Mouse (Mus musculus): Measurements from ENCODE around the gene Sun3. TPM values are rescaled to one million over a fixed set of nuclear protein-coding genes. Genes with fewer than 3 reads are reported as not detected.

Gene Sun3
- polyA plus RNA-seq, 1 experiment = 0.13 TPM

GRCm38 (mm10) chr11:9046546-9046945 is 2.2 kb downstream of the Sun3 start:
- no peak for DNase-seq
- Histone ChIP-seq H3K4me3 (replicated peaks; ENCODE audit: extremely low read depth, low read depth, low read length) (no peak overlapping the region), H3K4me1 (ENCODE audit: control insufficient read depth, insufficient read depth, low read length) (peaks cover 7% of the 10 kb centered on the region)
- TF ChIP-seq CTCF (IDR thresholded peaks at IDR 0.05; ENCODE audit: insufficient read depth, low read length) (no peak), POLR2A (IDR thresholded peaks at IDR 0.05; ENCODE audit: borderline replicate concordance, extremely low read depth, low read depth, low read length) (no peak)
- 80% methylated on average over 2 of the region's 2 CpGs for WGBS

DNA sequence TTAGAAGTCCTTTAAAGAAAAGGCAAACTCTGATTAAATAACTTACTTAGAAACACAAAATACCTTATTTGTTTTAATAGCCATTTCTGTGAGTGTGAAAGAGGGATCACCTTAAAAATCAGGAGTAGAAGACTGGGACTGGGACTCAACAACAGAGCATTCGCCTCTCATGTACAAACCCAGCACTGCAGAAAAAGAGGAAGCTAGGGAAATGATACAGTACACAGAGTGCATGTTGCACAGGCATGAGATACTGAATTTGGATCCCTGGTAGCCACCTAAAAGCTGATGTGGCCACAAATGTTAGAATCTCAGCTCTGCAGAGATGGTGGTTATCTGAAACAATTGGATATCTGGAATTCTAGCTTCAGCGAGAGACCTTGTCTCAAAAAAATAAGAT is 17.3 kb downstream of the Sun3 start:
- WGBS = 83% methylated on average over 2 of the region's 2 CpGs
- Histone ChIP-seq H3K4me1 (ENCODE audit: control insufficient read depth, insufficient read depth, low read length) (no peaks in the 10 kb centered on the region), H3K4me3 (replicated peaks; ENCODE audit: extremely low read depth, low read depth, low read length) (no peak overlapping the region)
- TF ChIP-seq CTCF (IDR thresholded peaks at IDR 0.05; ENCODE audit: insufficient read depth, low read length) (no peak), POLR2A (IDR thresholded peaks at IDR 0.05; ENCODE audit: borderline replicate concordance, extremely low read depth, low read depth, low read length) (no peak)
- no peak for DNase-seq

GRCm38 (mm10) chr11:9025211-9025610 is 23.6 kb downstream of the Sun3 start:
- no peak for TF ChIP-seq CTCF (IDR thresholded peaks at IDR 0.05; ENCODE audit: insufficient read depth, low read length)
- TF ChIP-seq POLR2A (IDR thresholded peaks at IDR 0.05; ENCODE audit: borderline replicate concordance, extremely low read depth, low read depth, low read length) = no peak
- Histone ChIP-seq H3K4me3 (replicated peaks; ENCODE audit: extremely low read depth, low read depth, low read length) (no peak overlapping the region), H3K4me1 (ENCODE audit: control insufficient read depth, insufficient read depth, low read length) (no peaks in the 10 kb centered on the region)
- DNase-seq = no peak
- 51% methylated on average over 3 of the region's 3 CpGs for WGBS

GRCm38 (mm10) chr11:9024782-9025181 is 24.0 kb downstream of the Sun3 start:
- Histone ChIP-seq H3K4me3 (replicated peaks; ENCODE audit: extremely low read depth, low read depth, low read length) (no peak overlapping the region), H3K4me1 (ENCODE audit: control insufficient read depth, insufficient read depth, low read length) (no peaks in the 10 kb centered on the region)
- no peak for TF ChIP-seq CTCF (IDR thresholded peaks at IDR 0.05; ENCODE audit: insufficient read depth, low read length)
- TF ChIP-seq POLR2A (IDR thresholded peaks at IDR 0.05; ENCODE audit: borderline replicate concordance, extremely low read depth, low read depth, low read length) = no peak
- WGBS = 61% methylated on average over 7 of the region's 7 CpGs
- DNase-seq = no peak

GRCm38 (mm10) chr11:9020207-9020606 is 28.6 kb downstream of the Sun3 start:
- DNase-seq = no peak
- H3K4me3 ChIP-seq (replicated peaks; ENCODE audit: extremely low read depth, low read depth, low read length) = no peak overlapping the region
- TF ChIP-seq POLR2A (IDR thresholded peaks at IDR 0.05; ENCODE audit: borderline replicate concordance, extremely low read depth, low read depth, low read length) (no peak), CTCF (IDR thresholded peaks at IDR 0.05; ENCODE audit: insufficient read depth, low read length) (no peak)
- 77% methylated on average over 5 of the region's 5 CpGs for WGBS
- H3K4me1 ChIP-seq (ENCODE audit: control insufficient read depth, insufficient read depth, low read length) = no peaks in the 10 kb centered on the region

DNA sequence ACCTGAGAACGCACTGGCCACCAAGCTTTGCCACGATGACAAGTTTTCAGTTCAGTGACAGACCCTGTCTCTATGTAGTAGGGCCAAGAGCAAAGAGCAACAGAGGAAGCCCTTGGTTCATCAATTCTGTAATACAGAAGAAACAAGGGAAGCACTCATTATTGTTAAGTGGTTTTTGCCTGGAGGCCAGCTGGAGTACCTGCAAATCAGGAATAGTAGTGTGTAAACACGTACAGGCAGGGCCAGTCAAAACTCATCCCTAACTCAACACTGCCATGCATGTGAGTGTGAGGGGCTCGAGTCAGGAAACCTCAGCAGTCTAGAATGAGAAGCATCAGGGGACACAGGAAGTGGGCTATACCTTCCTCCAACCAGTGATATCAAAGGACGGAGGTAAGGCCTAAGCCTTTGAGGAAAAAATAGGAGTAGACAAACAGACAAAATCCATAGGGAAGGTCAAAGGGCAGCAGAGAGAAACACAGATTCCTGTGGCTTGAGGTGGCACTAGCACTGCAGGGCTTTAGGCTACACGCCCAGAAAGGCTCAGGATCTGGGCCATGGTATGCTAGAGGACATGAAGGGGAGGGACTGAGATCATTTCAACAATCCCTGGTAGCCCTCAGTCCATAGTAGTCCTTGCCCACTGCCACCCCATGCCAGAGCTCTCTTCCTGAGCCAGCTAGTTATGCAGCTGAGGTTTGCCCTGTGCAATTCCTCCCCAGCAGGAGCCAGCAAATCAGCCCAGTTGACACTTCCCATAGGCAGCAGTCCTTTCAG is 30.1 kb downstream of the Sun3 start:
- 64% methylated on average over 6 of the region's 6 CpGs for WGBS
- DNase-seq = no peak
- no peak overlapping the region for H3K4me3 ChIP-seq (replicated peaks; ENCODE audit: extremely low read depth, low read depth, low read length)
- no peaks in the 10 kb centered on the region for H3K4me1 ChIP-seq (ENCODE audit: control insufficient read depth, insufficient read depth, low read length)
- no peak for TF ChIP-seq POLR2A (IDR thresholded peaks at IDR 0.05; ENCODE audit: borderline replicate concordance, extremely low read depth, low read depth, low read length)
- TF ChIP-seq CTCF (IDR thresholded peaks at IDR 0.05; ENCODE audit: insufficient read depth, low read length) = no peak

- no peak overlapping the region for H3K4me3 ChIP-seq (replicated peaks; ENCODE audit: extremely low read depth, low read depth, low read length)
- 76% methylated on average over 3 of the region's 3 CpGs for WGBS
- H3K4me1 ChIP-seq (ENCODE audit: control insufficient read depth, insufficient read depth, low read length) = peaks cover 4% of the 10 kb centered on the region; the same call in 1 of the 2 replicates
- no peak for TF ChIP-seq CTCF (IDR thresholded peaks at IDR 0.05; ENCODE audit: insufficient read depth, low read length)
- no peak for TF ChIP-seq POLR2A (IDR thresholded peaks at IDR 0.05; ENCODE audit: borderline replicate concordance, extremely low read depth, low read depth, low read length)
- DNase-seq = no peak
These were observed 34.1 kb downstream of the Sun3 start for GRCm38 (mm10) chr11:9014740-9015139.

GRCm38 (mm10) chr11:9011348-9011747 is 37.4 kb downstream of the Sun3 start:
- TF ChIP-seq POLR2A (IDR thresholded peaks at IDR 0.05; ENCODE audit: borderline replicate concordance, extremely low read depth, low read depth, low read length) (no peak), CTCF (IDR thresholded peaks at IDR 0.05; ENCODE audit: insufficient read depth, low read length) (no peak)
- WGBS = 0% methylated on average over 3 of the region's 3 CpGs
- H3K4me3 ChIP-seq (replicated peaks; ENCODE audit: extremely low read depth, low read depth, low read length) = peak overlapping the region; percentile 90
- DNase-seq = no peak
- H3K4me1 ChIP-seq (ENCODE audit: control insufficient read depth, insufficient read depth, low read length) = peaks cover 4% of the 10 kb centered on the region; the same call in 1 of the 2 replicates

DNA sequence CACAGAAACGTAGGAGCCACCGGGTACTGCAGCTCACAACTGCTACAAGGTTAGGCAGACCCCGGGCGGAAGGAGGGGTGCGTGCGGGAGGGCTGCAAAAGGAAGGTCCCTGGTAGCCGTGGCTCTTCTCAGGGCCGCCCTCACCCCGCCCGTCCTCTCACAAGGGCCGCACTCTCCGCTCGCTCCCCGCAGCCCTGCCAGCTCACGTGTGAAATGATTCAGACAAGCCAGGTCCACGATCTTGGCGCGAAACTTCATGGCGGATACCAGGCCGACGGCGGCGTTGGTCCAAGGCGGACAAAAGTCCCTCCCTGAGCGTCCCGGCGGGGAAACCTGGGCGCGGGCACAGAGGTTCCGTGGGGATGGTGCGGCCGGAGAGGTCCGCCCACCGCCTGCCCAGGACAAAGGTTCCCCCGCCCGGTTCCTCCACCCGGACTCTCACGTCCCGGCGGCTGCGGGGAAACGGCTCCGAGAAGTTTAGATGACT is 37.9 kb downstream of the Sun3 start, which contains the start of gene Hus1:
TSS of gene Hus1 (minus strand) at position 339 of the 487 bp plus-strand sequence.
- WGBS = under 1% methylated on average over 43 of the region's 43 CpGs

DNA sequence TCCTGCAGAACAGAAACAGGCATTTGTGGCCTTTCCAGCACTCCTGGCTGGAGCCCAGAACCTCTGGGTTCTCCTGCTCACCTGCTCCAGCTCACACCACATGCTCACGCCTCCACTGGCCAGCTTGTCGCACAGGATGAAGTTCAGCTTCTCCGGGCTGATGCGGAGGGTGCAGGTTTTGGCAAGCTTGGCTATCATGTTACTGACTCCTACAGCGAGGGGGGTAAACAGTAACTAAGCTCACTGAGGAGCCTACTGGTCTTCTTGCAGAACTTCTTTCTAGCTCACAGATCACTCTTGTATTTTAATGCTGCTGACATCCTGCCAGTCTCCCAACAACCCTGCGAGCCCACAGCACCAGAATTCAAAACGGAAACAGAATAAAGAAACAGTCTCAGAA is 38.4 kb downstream of the Sun3 start:
- TF ChIP-seq CTCF (IDR thresholded peaks at IDR 0.05; ENCODE audit: insufficient read depth, low read length) (no peak), POLR2A (IDR thresholded peaks at IDR 0.05; ENCODE audit: borderline replicate concordance, extremely low read depth, low read depth, low read length) (no peak)
- under 1% methylated on average over 7 of the region's 7 CpGs for WGBS
- H3K4me1 ChIP-seq (ENCODE audit: control insufficient read depth, insufficient read depth, low read length) = peaks cover 4% of the 10 kb centered on the region; the same call in 1 of the 2 replicates
- DNase-seq = no peak
- peak overlapping the region; percentile 90 for H3K4me3 ChIP-seq (replicated peaks; ENCODE audit: extremely low read depth, low read depth, low read length)

More for the DNA sequence above, 37.9 kb downstream of the Sun3 start, which contains the start of gene Hus1:
- Histone ChIP-seq H3K4me3 (replicated peaks; ENCODE audit: extremely low read depth, low read depth, low read length) (peak within 1 kb of the TSS; percentile 90), H3K4me1 (ENCODE audit: control insufficient read depth, insufficient read depth, low read length) (peaks cover 4% of the 10 kb centered on the region; the same call in 1 of the 2 replicates)
- TF ChIP-seq POLR2A (IDR thresholded peaks at IDR 0.05; ENCODE audit: borderline replicate concordance, extremely low read depth, low read depth, low read length) (peak; percentile 86; the same call in 1 of the 2 replicates), CTCF (IDR thresholded peaks at IDR 0.05; ENCODE audit: insufficient read depth, low read length) (no peak)
- DNase-seq = peak; percentile 87
